Mouse (Mus musculus) lung, embryonic 15.5 days (tissue): ENCODE measurements at regions not wholly inside any gene's neighbourhood (a gene's known extent, or its start where the extent isn't known, plus 50 kb on each side); places are given as distances from the start of the nearest gene placed in this dataset.

Experiments used
- ATAC-seq: fragments of 200-750 bp; cut with Nextera tagmentation; 2 replicates; pipeline ENCODE4 v1.8.0; 2017; ENCODE audit warnings: moderate number of reproducible peaks, borderline replicate concordance; ENCODE audit not compliant: low FRiP score, low TSS enrichment; ENCODE audit errors: extremely low read depth
- H3K27ac ChIP-seq: fragments of 300-500 bp; sonication (generic); 2 replicates; pipeline ENCODE4 v1.5.1; 2015; ENCODE audit warnings: moderate library complexity, mild to moderate bottlenecking, inconsistent platforms
- H3K27me3 ChIP-seq: fragments of 300-500 bp; sonication (generic); 2 replicates; pipeline ENCODE4 v1.6.1; 2015; ENCODE audit warnings: inconsistent platforms
- H3K36me3 ChIP-seq: fragments of 300-500 bp; sonication (generic); 2 replicates; pipeline ENCODE4 v1.6.1; 2015; ENCODE audit warnings: inconsistent platforms
- H3K4me1 ChIP-seq: fragments of 300-500 bp; sonication (generic); 2 replicates; pipeline ENCODE4 v1.6.1; 2015; ENCODE audit warnings: inconsistent platforms
- H3K4me2 ChIP-seq: fragments of 300-500 bp; sonication (generic); 2 replicates; pipeline ENCODE4 v1.6.1; 2015; ENCODE audit warnings: inconsistent platforms, mild to moderate bottlenecking, moderate library complexity
- H3K4me3 ChIP-seq: fragments of 300-500 bp; sonication (generic); 2 replicates; pipeline ENCODE4 v1.5.1; 2015; ENCODE audit warnings: mild to moderate bottlenecking, inconsistent platforms
- H3K9ac ChIP-seq: fragments of 300-500 bp; sonication (generic); 2 replicates; pipeline ENCODE4 v1.6.1; 2015; ENCODE audit warnings: inconsistent platforms
- H3K9me3 ChIP-seq: fragments of 300-500 bp; sonication (generic); 2 replicates; pipeline ENCODE4 v1.6.1; 2016; ENCODE audit warnings: inconsistent platforms
- WGBS: fragments of 180-500 bp; shearing (Covaris S2); methylation state at CpG from one replicate; pipeline ENCODE4 v1.1.7; 2015; 5-methylcytosine and 5-hydroxymethylcytosine counted together

GRCm38 (mm10) chr6:148627090-148627605, 183.0 kb upstream of the Tmtc1 start:
- H3K4me1 ChIP-seq: no peaks in the 10 kb centered on the region
- no peak overlapping the region for H3K9ac ChIP-seq
- WGBS: 71% methylated on average over 1 of the region's 1 CpGs
- ATAC-seq: no peak
- no peaks in the 10 kb centered on the region for H3K36me3 ChIP-seq
- no peak overlapping the region for H3K4me3 ChIP-seq
- H3K27me3 ChIP-seq: no peaks in the 10 kb centered on the region
- no peak overlapping the region for H3K27ac ChIP-seq
- no peak overlapping the region for H3K4me2 ChIP-seq
- H3K9me3 ChIP-seq: no peaks in the 10 kb centered on the region

- Histone ChIP-seq H3K9me3 (no peaks in the 10 kb centered on the region), H3K27ac (no peak overlapping the region), H3K4me3 (no peak overlapping the region), H3K4me1 (no peaks in the 10 kb centered on the region), H3K27me3 (no peaks in the 10 kb centered on the region), H3K36me3 (no peaks in the 10 kb centered on the region), H3K4me2 (no peak overlapping the region), H3K9ac (no peak overlapping the region)
- WGBS: 53% methylated on average over 2 of the region's 2 CpGs
- peak; percentile 69; the same call in 1 of the 2 replicates for ATAC-seq
Measured at GRCm38 (mm10) chr6:148623119-148623770, 179.1 kb upstream of the Tmtc1 start.

GRCm38 (mm10) chr6:148620034-148620433, 175.8 kb upstream of the Tmtc1 start:
- ATAC-seq: no peak
- no peak overlapping the region for H3K4me3 ChIP-seq
- no peak overlapping the region for H3K27ac ChIP-seq
- H3K36me3 ChIP-seq: no peaks in the 10 kb centered on the region
- peaks cover 7% of the 10 kb centered on the region; the same call in 1 of the 2 replicates for H3K4me1 ChIP-seq
- H3K9ac ChIP-seq: no peak overlapping the region
- no peaks in the 10 kb centered on the region for H3K27me3 ChIP-seq
- 42% methylated on average over 1 of the region's 1 CpGs for WGBS
- H3K4me2 ChIP-seq: no peak overlapping the region
- H3K9me3 ChIP-seq: no peaks in the 10 kb centered on the region

GRCm38 (mm10) chr6:148615931-148616330, 171.7 kb upstream of the Tmtc1 start:
- Histone ChIP-seq H3K27me3 (no peaks in the 10 kb centered on the region), H3K9me3 (no peaks in the 10 kb centered on the region), H3K4me1 (peaks cover 12% of the 10 kb centered on the region; the same call in 1 of the 2 replicates), H3K27ac (no peak overlapping the region), H3K36me3 (no peaks in the 10 kb centered on the region), H3K4me2 (peak overlapping the region; percentile 32; the same call in 1 of the 2 replicates), H3K4me3 (no peak overlapping the region), H3K9ac (no peak overlapping the region)
- ATAC-seq: no peak
- 16% methylated on average over 4 of the region's 4 CpGs for WGBS

- Histone ChIP-seq H3K27me3 (no peaks in the 10 kb centered on the region), H3K9ac (no peak overlapping the region), H3K4me3 (no peak overlapping the region), H3K4me1 (peaks cover 12% of the 10 kb centered on the region; the same call in 1 of the 2 replicates), H3K4me2 (peak overlapping the region; percentile 32; the same call in 1 of the 2 replicates), H3K27ac (no peak overlapping the region), H3K9me3 (no peaks in the 10 kb centered on the region), H3K36me3 (no peaks in the 10 kb centered on the region)
- ATAC-seq: peak; percentile 14; the same call in 1 of the 2 replicates
- WGBS: 20% methylated on average over 3 of the region's 3 CpGs
Measured at GRCm38 (mm10) chr6:148615442-148615841, 171.3 kb upstream of the Tmtc1 start.

GRCm38 (mm10) chr6:148608881-148609280, 164.7 kb upstream of the Tmtc1 start:
- H3K9ac ChIP-seq: no peak overlapping the region
- no peaks in the 10 kb centered on the region for H3K4me1 ChIP-seq
- no peak overlapping the region for H3K4me2 ChIP-seq
- no peaks in the 10 kb centered on the region for H3K9me3 ChIP-seq
- H3K4me3 ChIP-seq: no peak overlapping the region
- 85% methylated on average over 5 of the region's 5 CpGs for WGBS
- no peak for ATAC-seq
- no peaks in the 10 kb centered on the region for H3K36me3 ChIP-seq
- H3K27me3 ChIP-seq: no peaks in the 10 kb centered on the region
- H3K27ac ChIP-seq: no peak overlapping the region

GRCm38 (mm10) chr6:148605226-148605625, 161.0 kb upstream of the Tmtc1 start:
- Histone ChIP-seq H3K27ac (no peak overlapping the region), H3K27me3 (no peaks in the 10 kb centered on the region), H3K4me3 (no peak overlapping the region), H3K4me1 (no peaks in the 10 kb centered on the region), H3K9me3 (no peaks in the 10 kb centered on the region), H3K9ac (no peak overlapping the region), H3K36me3 (no peaks in the 10 kb centered on the region), H3K4me2 (no peak overlapping the region)
- WGBS: 75% methylated on average over 1 of the region's 1 CpGs
- no peak for ATAC-seq

DNA sequence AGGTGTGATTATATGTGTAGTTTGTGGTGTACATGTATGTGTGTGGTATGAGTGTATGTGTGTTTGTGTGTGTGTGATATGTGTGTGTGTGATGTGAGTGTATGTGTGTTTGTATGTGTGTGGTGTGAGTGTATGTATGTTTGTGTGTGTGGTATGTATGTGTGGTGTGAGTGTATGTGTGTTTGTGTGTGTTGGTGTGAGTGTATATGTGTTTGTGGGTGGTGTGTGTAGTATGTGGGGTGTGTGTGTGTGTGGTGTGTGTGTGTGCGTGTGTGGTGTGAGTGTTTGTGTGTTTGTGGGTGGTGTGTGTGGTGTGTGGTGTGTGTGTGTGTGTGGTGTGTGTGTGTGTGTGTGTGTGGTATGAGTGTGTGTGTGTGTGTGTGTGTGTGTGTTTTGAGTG, 160.6 kb upstream of the Tmtc1 start:
- Histone ChIP-seq H3K9me3 (no peaks in the 10 kb centered on the region), H3K27me3 (no peaks in the 10 kb centered on the region), H3K27ac (no peak overlapping the region), H3K36me3 (no peaks in the 10 kb centered on the region), H3K9ac (no peak overlapping the region), H3K4me2 (no peak overlapping the region), H3K4me3 (no peak overlapping the region), H3K4me1 (no peaks in the 10 kb centered on the region)
- 0% methylated on average over 1 of the region's 1 CpGs for WGBS
- ATAC-seq: no peak

DNA sequence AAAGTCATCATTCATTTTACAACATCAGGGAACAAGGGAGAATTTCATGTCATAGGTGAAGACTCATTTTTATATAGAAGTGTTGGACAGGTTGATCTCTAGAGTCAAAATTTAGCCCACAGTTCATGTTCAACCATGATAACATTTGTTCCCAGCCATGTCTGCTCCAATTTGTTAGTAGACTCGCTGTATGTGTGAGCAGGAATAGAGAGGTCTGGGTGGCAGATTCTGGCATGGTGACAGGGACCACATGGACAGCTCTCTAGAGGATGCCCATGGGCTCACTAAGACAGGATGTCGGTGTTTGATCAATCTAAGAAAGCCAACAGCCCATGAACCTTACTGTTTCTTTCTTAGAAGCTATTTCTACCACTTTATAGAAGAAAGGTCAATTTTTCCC, 159.7 kb upstream of the Tmtc1 start:
- H3K27ac ChIP-seq: no peak overlapping the region
- no peak for ATAC-seq
- no peak overlapping the region for H3K4me2 ChIP-seq
- WGBS: 82% methylated on average over 2 of the region's 2 CpGs
- H3K27me3 ChIP-seq: no peaks in the 10 kb centered on the region
- no peak overlapping the region for H3K4me3 ChIP-seq
- no peaks in the 10 kb centered on the region for H3K36me3 ChIP-seq
- no peak overlapping the region for H3K9ac ChIP-seq
- H3K9me3 ChIP-seq: no peaks in the 10 kb centered on the region
- no peaks in the 10 kb centered on the region for H3K4me1 ChIP-seq

- no peaks in the 10 kb centered on the region for H3K27me3 ChIP-seq
- WGBS: 47% methylated on average over 4 of the region's 4 CpGs
- no peak for ATAC-seq
- no peaks in the 10 kb centered on the region for H3K9me3 ChIP-seq
- H3K27ac ChIP-seq: no peak overlapping the region
- H3K36me3 ChIP-seq: no peaks in the 10 kb centered on the region
- no peak overlapping the region for H3K9ac ChIP-seq
- H3K4me1 ChIP-seq: no peaks in the 10 kb centered on the region
- H3K4me2 ChIP-seq: no peak overlapping the region
- no peak overlapping the region for H3K4me3 ChIP-seq
Measured at GRCm38 (mm10) chr6:148603460-148603859, 159.3 kb upstream of the Tmtc1 start.

DNA sequence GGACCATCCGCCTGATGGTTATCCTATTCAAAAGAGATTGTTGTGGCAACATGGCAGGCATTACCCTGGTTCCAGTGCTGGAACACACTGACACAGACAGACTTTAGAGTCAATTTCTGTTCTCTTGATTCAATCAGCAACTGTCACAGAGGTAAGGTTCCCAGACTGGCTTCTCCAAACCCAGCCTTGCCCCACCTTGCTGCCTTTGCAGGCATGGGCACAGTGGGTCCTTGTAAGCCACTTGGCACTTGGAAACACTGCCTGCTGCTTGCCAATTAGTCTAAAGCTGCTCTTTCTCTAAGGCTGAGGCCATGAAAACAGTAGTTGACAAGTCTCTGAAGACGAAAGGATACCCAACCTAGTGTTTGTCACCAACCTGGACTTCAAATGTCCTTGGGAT, 158.7 kb upstream of the Tmtc1 start:
- H3K36me3 ChIP-seq: no peaks in the 10 kb centered on the region
- no peak overlapping the region for H3K4me2 ChIP-seq
- ATAC-seq: no peak
- H3K9me3 ChIP-seq: no peaks in the 10 kb centered on the region
- WGBS: 75% methylated on average over 2 of the region's 2 CpGs
- no peak overlapping the region for H3K9ac ChIP-seq
- H3K4me1 ChIP-seq: no peaks in the 10 kb centered on the region
- no peak overlapping the region for H3K27ac ChIP-seq
- no peak overlapping the region for H3K4me3 ChIP-seq
- H3K27me3 ChIP-seq: no peaks in the 10 kb centered on the region

GRCm38 (mm10) chr6:148600934-148601333, 156.7 kb upstream of the Tmtc1 start:
- ATAC-seq: no peak
- no peak overlapping the region for H3K4me3 ChIP-seq
- 57% methylated on average over 2 of the region's 2 CpGs for WGBS

More at GRCm38 (mm10) chr6:148600934-148601333, 156.7 kb upstream of the Tmtc1 start:
- Histone ChIP-seq H3K27me3 (no peaks in the 10 kb centered on the region), H3K36me3 (no peaks in the 10 kb centered on the region), H3K4me1 (peaks cover 1% of the 10 kb centered on the region; the same call in 1 of the 2 replicates), H3K9me3 (no peaks in the 10 kb centered on the region), H3K4me2 (no peak overlapping the region), H3K9ac (no peak overlapping the region), H3K27ac (no peak overlapping the region)
